Mouse (Mus musculus) forebrain, embryonic 11.5 days (tissue): ENCODE data around the gene Sec24a. TPM values are rescaled to one million over a fixed set of nuclear protein-coding genes. Genes with fewer than 3 reads are reported as not detected.

Source experiments
- ATAC-seq: fragments of 200-750 bp; cut with Nextera tagmentation; replicated peaks from 2 replicates; pipeline ENCODE4 v1.8.0; 2017; ENCODE audit warnings: moderate TSS enrichment; ENCODE audit not compliant: low FRiP score
- DNase-seq: peaks from one replicate; pipeline ENCODE4 v3.0.0-alpha.2; 2017; ENCODE audit warnings: low spot score
- H3K27ac ChIP-seq: fragments of 300-500 bp; sonication (generic); 2 replicates; pipeline ENCODE4 v1.5.1; 2014; ENCODE audit warnings: low read depth, low read length
- H3K27me3 ChIP-seq: fragments of 300-500 bp; sonication (generic); 2 replicates; pipeline ENCODE4 v1.6.1; 2014; ENCODE audit warnings: mild to moderate bottlenecking, low read length, mixed read lengths; ENCODE audit not compliant: control insufficient read depth, insufficient read depth
- H3K36me3 ChIP-seq: fragments of 300-500 bp; sonication (generic); 2 replicates; pipeline ENCODE4 v1.6.1; 2014; ENCODE audit warnings: mild to moderate bottlenecking, low read length, moderate library complexity, mixed read lengths; ENCODE audit not compliant: control insufficient read depth, insufficient read depth
- H3K4me1 ChIP-seq: fragments of 300-500 bp; sonication (generic); replicated peaks from 2 replicates; pipeline ENCODE4 v1.6.1; 2014; ENCODE audit warnings: low read length, mixed read lengths; ENCODE audit not compliant: control insufficient read depth, insufficient read depth
- H3K4me2 ChIP-seq: fragments of 300-500 bp; sonication (generic); 2 replicates; pipeline ENCODE4 v1.6.1; 2014; ENCODE audit warnings: low read depth, mild to moderate bottlenecking, low read length, moderate library complexity, mixed read lengths; ENCODE audit not compliant: severe bottlenecking
- H3K4me3 ChIP-seq: fragments of 300-500 bp; sonication (generic); 2 replicates; pipeline ENCODE4 v1.5.1; 2014; ENCODE audit warnings: low read depth, low read length
- H3K9ac ChIP-seq: fragments of 300-500 bp; sonication (generic); 2 replicates; pipeline ENCODE4 v1.6.1; 2014; ENCODE audit warnings: low read length
- H3K9me3 ChIP-seq: fragments of 300-500 bp; sonication (generic); 2 replicates; pipeline ENCODE4 v1.6.1; 2016; ENCODE audit warnings: low read length, mixed read lengths; ENCODE audit not compliant: control insufficient read depth
- WGBS: fragments of 180-500 bp; shearing (Covaris S2); extraction: QIAGEN DNeasy Blood & Tissue Kit; methylation state at CpG from one replicate; pipeline ENCODE4 v1.1.7; 2014; 5-methylcytosine and 5-hydroxymethylcytosine counted together
- polyA plus RNA-seq: library from polyadenylated mRNA; unstranded; fragments of >200 nt; fragmentation: Nextera tagmentation; extraction: Ambion mirVana; gene quantifications from 2 replicates; pipeline ENCODE4 v1.2.1, GENCODE M21; 2014

Sec24a gene
- polyA plus RNA-seq, 1 experiment from 2014 or later, result 18.5 TPM

DNA sequence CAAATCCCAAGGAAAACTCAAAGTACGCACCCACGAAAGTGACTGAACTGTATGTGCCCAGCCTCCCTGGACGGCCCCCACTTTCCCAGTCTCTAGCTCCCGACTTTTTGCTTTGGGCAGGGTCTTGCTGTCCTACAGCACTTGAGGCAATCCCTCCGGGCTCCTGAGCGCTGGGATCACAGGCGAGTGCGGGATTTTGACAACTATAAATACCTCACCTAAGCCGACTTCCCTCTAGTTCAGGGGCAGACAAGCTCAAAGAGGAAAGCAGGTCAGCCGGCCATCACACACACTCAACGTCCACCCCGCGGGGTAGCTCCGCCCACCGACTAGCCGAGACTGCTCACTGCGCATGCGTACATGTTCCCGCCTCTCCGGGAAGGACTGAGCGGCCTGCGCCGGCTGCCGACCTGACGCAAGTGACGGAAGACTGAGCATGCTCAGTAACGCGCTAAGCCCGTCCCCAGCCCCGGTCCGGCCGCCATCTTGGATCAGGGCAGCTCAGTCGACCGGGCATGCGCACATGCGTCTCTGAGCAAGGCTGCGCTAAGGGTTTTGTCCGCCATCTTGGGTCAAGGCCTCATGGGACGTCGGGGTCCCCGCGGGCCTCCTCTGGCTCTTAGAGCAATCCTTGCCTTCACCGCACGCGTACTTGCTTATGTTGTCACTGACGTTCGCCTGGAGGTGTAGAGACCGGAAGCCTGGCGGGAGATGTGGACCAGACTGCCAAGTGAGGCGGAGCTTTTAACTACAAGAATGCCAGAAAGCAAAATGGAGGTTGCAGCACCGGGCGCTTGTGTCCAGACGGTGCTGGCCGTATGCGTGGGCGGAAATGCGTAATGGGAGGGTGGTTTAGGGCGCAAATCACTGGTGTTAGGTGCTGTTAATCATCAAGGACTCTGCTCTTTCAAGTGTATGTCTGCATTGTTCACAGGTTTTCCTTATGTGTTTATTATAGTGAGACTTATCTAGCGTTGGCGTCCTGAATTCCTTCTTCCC is 74.8 kb downstream of the Sec24a start, which contains the start of gene 0610009B22Rik:
TSS of gene 0610009B22Rik (minus strand) at position 545 of the 999 bp plus-strand sequence.
- DNase-seq (peak; percentile 100), ATAC-seq (peak; percentile 99)
- no peaks in the 10 kb centered on the region for H3K4me1 ChIP-seq
- WGBS, result under 1% methylated on average over 60 of the region's 60 CpGs
- H3K4me2 ChIP-seq, result peak within 1 kb of the TSS; percentile 75
- H3K27me3 ChIP-seq, result no peaks in the 10 kb centered on the region
- peak within 1 kb of the TSS; percentile 65 for H3K4me3 ChIP-seq
- peak within 1 kb of the TSS; percentile 81 for H3K9ac ChIP-seq
- no peaks in the 10 kb centered on the region for H3K9me3 ChIP-seq
- peak within 1 kb of the TSS; percentile 99 for H3K27ac ChIP-seq
- H3K36me3 ChIP-seq, result no peaks in the 10 kb centered on the region

DNA sequence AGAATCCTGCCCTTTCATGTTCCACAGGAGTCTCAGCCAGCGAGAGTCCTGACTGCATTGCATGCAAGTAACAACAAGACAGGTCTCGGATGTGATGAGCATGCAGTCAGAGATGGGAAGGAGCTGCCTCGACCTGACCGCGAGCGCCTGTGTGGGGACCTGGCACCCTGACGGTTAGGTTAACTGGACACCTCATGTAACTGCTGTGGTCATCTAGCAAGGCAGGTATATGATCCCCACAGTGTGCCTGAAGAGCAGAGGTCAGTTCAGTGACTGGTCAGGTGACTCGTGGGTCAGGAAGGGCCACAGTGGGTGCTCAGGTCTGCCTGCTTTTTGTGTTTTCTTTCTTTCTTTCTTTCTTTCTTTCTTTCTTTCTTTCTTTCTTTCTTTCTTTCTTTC is 81.5 kb downstream of the Sec24a start:
- H3K36me3 ChIP-seq, result no peaks in the 10 kb centered on the region
- no peak for DNase-seq
- H3K27me3 ChIP-seq, result no peaks in the 10 kb centered on the region
- H3K9me3 ChIP-seq, result no peaks in the 10 kb centered on the region
- H3K27ac ChIP-seq, result no peak overlapping the region
- H3K9ac ChIP-seq, result no peak overlapping the region
- H3K4me2 ChIP-seq, result no peak overlapping the region
- no peak for ATAC-seq
- no peak overlapping the region for H3K4me3 ChIP-seq
- H3K4me1 ChIP-seq, result no peaks in the 10 kb centered on the region
- WGBS, result 48% methylated on average over 8 of the region's 8 CpGs

DNA sequence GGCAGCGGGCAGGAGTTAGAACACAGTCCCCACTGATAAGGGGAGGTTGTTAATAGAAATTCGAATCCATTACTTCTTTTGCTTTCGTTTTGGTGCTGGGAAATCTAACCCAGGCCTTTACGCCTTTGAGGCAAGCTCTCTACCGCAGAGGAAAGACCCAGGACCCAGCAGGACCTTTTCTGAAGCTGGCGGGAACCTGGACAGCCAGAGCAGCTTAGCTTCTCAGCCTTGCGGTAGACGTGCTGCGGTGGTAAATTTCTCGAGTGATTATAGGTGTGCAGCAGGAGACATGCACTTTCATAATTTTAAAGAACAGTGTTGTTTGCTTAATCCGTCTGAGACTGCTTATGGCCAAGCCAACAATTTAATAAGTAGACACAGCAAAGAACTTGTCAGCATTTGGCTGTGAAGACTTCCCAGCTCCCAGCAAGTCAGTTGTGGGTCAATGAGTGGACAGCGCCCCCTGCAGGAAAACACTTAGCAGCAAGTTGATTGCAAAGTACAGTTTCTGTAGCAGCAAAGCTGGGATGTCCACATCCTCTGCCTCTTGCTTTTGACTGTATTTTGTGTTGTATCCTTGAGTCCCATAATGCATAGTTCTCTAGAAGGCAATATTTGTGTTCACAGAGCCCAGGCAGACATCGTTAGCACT is 82.0 kb downstream of the Sec24a start:
- Histone ChIP-seq H3K4me1 (no peaks in the 10 kb centered on the region), H3K9ac (no peak overlapping the region), H3K9me3 (no peaks in the 10 kb centered on the region), H3K4me2 (peak overlapping the region; percentile 6; the same call in 1 of the 2 replicates), H3K36me3 (no peaks in the 10 kb centered on the region), H3K27ac (no peak overlapping the region), H3K27me3 (no peaks in the 10 kb centered on the region), H3K4me3 (no peak overlapping the region)
- WGBS, result 39% methylated on average over 13 of the region's 13 CpGs
- DNase-seq, result peak; percentile 91
- no peak for ATAC-seq

DNA sequence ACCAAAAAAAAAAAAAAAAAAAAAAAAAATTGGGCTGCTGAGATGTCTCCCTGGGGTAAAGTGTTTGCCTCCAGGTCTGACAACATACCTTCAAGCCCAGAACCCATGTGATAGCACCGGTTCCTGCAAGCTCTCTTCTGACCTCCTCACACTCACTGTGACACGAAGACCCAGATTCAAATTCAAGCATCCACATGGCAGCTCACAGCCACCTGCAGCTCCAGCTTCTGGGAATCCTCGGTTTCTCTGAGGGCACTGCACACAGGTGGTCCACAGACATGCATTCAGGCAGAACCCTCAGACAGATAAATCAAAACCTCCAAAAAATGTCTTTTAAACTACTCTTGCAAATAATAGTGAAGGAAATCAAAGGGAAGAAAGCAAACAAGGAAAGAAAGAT is 84.0 kb downstream of the Sec24a start:
- Histone ChIP-seq H3K27me3 (no peaks in the 10 kb centered on the region), H3K9me3 (no peaks in the 10 kb centered on the region), H3K4me1 (no peaks in the 10 kb centered on the region), H3K9ac (no peak overlapping the region), H3K4me3 (no peak overlapping the region), H3K36me3 (no peaks in the 10 kb centered on the region), H3K27ac (no peak overlapping the region), H3K4me2 (no peak overlapping the region)
- WGBS, result 84% methylated on average over 3 of the region's 3 CpGs
- no peak for DNase-seq
- no peak for ATAC-seq

DNA sequence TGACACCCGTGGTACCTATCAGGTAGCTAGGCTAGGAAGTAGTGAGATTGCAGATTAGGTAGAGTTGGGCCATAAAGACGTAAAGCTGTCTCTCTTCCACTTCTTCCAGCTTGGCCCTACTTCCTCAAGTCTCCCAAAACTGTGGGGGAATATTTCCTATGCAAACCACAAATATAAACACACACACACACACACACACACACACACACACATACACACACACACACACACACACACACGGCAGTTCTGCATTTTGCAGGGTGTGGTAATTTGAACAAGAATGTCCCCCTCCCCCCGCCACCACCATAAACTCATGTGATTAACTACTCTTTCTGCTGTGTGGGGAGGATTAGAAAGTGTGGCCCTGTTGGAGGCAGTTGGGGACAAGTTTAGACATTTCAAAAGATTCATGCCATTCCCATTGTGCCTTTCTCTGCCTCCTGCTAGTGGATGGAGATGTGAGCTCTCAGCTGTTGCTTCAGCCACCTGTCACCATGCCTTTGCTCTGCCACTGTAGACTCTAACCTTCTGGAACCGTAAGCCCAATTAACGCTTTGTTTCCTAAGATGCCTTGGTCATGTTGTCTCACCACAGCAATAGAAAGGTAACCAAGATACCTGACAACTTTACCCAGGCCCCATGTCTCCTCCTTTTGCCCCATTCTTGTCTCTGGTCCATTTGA is 85.6 kb downstream of the Sec24a start:
- no peaks in the 10 kb centered on the region for H3K9me3 ChIP-seq
- no peak overlapping the region for H3K4me2 ChIP-seq
- H3K4me3 ChIP-seq, result no peak overlapping the region
- H3K4me1 ChIP-seq, result no peaks in the 10 kb centered on the region
- no peak overlapping the region for H3K9ac ChIP-seq
- no peak for ATAC-seq
- H3K27me3 ChIP-seq, result no peaks in the 10 kb centered on the region
- H3K27ac ChIP-seq, result no peak overlapping the region
- DNase-seq, result no peak
- WGBS, result 76% methylated on average over 6 of the region's 6 CpGs
- H3K36me3 ChIP-seq, result no peaks in the 10 kb centered on the region

DNA sequence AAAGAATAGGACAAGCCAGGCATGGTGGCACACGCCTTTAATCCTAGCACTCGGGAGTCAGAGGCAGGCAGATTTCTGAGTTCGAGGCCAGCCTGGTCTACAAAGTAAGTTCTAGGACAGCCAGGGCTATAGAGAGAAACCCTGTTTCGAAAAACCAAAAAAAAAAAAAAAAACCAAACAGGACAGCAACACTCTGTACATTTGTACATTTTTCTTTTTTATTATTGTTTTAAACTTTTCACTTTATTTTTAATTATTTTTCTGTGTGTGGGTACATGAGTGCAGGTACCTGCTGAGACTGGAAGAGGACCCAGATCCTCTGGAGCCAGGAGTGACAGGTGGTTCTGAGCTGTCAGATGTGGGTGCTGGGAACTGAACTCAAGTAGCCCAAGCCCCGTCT is 88.0 kb downstream of the Sec24a start:
- no peaks in the 10 kb centered on the region for H3K27me3 ChIP-seq
- no peaks in the 10 kb centered on the region for H3K9me3 ChIP-seq
- no peak overlapping the region for H3K4me2 ChIP-seq
- no peak overlapping the region for H3K27ac ChIP-seq
- no peaks in the 10 kb centered on the region for H3K4me1 ChIP-seq
- ATAC-seq (no peak), DNase-seq (no peak)
- H3K4me3 ChIP-seq, result no peak overlapping the region
- no peaks in the 10 kb centered on the region for H3K36me3 ChIP-seq
- H3K9ac ChIP-seq, result no peak overlapping the region
- WGBS, result 81% methylated on average over 5 of the region's 5 CpGs

DNA sequence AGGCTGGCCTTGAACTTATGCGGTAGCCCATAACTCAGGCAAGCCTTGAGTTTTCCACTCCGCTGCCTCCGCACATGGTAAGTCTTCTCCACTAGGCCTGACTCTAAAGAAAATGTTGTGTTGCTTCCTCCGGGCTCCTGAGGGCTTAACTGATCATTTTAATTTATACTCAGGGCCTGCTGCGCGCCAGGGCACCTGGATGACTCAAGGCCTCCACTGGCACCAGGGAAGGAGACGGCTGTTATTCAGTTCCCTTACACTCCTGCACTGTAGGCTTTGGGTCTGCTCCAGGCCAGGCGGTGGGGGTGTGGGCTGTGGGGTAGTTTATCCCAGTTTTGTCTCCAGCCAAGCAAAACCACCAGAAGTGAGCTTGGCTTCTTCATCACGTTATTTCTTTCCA is 90.1 kb downstream of the Sec24a start:
- no peaks in the 10 kb centered on the region for H3K27me3 ChIP-seq
- DNase-seq, result no peak
- ATAC-seq, result no peak
- H3K4me1 ChIP-seq, result no peaks in the 10 kb centered on the region
- no peak overlapping the region for H3K4me2 ChIP-seq
- H3K9ac ChIP-seq, result no peak overlapping the region
- 80% methylated on average over 9 of the region's 9 CpGs for WGBS
- H3K36me3 ChIP-seq, result no peaks in the 10 kb centered on the region
- no peak overlapping the region for H3K27ac ChIP-seq
- H3K4me3 ChIP-seq, result no peak overlapping the region
- no peaks in the 10 kb centered on the region for H3K9me3 ChIP-seq

DNA sequence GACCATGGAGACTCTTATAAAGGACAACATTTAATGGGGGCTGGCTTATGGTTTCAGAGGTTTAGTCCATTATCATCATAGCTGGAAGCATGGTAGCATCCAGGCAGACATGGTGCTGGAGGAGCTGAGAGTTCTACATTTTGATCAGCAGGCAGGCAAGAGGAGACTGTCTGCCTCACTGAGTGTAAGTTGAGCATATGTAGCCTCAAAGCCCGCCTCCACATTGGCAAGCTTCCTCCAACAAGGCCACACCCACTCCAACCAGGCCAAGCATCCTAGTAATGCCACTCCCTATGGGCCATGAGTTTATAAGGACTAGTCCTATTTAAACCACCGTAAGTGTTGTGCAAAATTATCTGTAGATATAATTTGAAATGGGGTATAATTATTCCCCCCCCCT is 92.1 kb downstream of the Sec24a start:
- no peaks in the 10 kb centered on the region for H3K4me1 ChIP-seq
- WGBS, result 80% methylated on average over 2 of the region's 2 CpGs
- H3K4me3 ChIP-seq, result no peak overlapping the region
- ATAC-seq, result no peak
- H3K27ac ChIP-seq, result no peak overlapping the region
- DNase-seq, result no peak
- H3K9me3 ChIP-seq, result no peaks in the 10 kb centered on the region
- no peaks in the 10 kb centered on the region for H3K36me3 ChIP-seq
- no peak overlapping the region for H3K9ac ChIP-seq
- no peak overlapping the region for H3K4me2 ChIP-seq
- no peaks in the 10 kb centered on the region for H3K27me3 ChIP-seq
